Mouse (Mus musculus) liver, adult 2 months (tissue): ENCODE measurements around the gene Wnk3.

ENCODE experiments used
- CTCF ChIP-seq: fragments of 200-500 bp; IDR thresholded peaks from 2 replicates; pipeline ENCODE4 v1.5.1; 2011; ENCODE audit warnings: low read depth, low read length, control low read depth
- POLR2A ChIP-seq: fragments of 200-500 bp; IDR thresholded peaks from 2 replicates; pipeline ENCODE4 v1.6.1; 2011; ENCODE audit warnings: low read length, control low read depth; ENCODE audit not compliant: insufficient read depth; ENCODE audit errors: extremely low read depth

GRCm38 (mm10) chrX:151298329-151298728 is 100.5 kb downstream of the Wnk3 start:
- TF ChIP-seq CTCF, result no peak
- TF ChIP-seq POLR2A, result no peak
